Mouse (Mus musculus): ENCODE results near the gene Arhgap44. TPM values are rescaled to one million over a fixed set of nuclear protein-coding genes. Genes with fewer than 3 reads are reported as not detected.

The Arhgap44 gene
- polyA plus RNA-seq, 1 experiment from 2014 or later = 7.2 TPM

DNA sequence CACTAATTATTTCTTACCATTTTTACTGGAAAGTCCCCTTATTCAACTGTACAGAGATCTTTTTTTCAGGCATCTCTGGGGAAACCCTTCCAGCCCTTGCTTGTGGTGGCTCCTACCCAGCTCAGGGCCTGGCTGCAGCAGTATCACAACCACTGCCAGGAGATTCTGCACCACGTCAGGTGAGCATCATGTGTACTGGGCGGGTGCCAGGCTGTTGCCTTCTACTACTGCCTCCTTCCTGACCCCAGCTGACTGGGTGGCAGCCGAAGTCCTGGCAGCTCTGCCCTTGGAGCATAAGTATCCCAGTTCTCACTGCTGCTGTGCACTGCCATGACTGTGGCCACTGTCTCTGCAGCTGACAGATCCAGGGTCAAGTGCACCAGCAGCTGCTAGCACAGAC lies 164.3 kb downstream of the Arhgap44 start:
- H3K4me1 ChIP-seq (ENCODE audit: control insufficient read depth, insufficient read depth, low read length) = no peaks in the 10 kb centered on the region
- H3K4me3 ChIP-seq (ENCODE audit: low read length) = no peak overlapping the region
- H3K9ac ChIP-seq (ENCODE audit: low read depth, low read length) = no peak overlapping the region
- H3K27ac ChIP-seq (ENCODE audit: low read depth, low read length) = no peak overlapping the region
- WGBS = 90% methylated on average over 3 of the region's 3 CpGs
- H3K36me3 ChIP-seq (ENCODE audit: control insufficient read depth, insufficient read depth, low read length) = peaks cover 90% of the 10 kb centered on the region
- H3K4me2 ChIP-seq (replicated peaks; ENCODE audit: low read depth, low read length) = no peak overlapping the region
- H3K9me3 ChIP-seq (ENCODE audit: control insufficient read depth, low read length) = no peaks in the 10 kb centered on the region
- H3K27me3 ChIP-seq (ENCODE audit: control insufficient read depth, insufficient read depth, low read length) = no peaks in the 10 kb centered on the region
- no peak for ATAC-seq (ENCODE audit: low FRiP score, low TSS enrichment)

DNA sequence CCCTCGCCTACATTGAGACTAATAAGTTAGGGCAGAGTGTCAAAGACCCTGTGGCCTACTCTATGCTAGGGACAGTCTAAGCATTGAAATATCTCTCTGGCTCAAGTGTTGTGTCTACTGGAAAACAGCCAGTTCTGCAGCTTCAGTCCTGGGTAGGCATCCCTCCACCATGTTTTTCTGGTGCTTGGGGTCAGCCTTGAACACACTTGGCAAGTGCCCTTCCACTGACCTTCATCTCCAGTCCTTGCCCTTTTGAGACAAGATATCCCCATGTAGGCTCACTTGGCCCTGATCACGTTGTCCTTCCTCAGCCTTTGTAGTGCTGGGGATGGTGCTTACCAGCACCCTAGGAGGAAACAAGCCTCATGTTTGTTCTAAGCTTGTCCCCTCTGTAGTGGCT lies 174.2 kb downstream of the Arhgap44 start:
- no peak overlapping the region for H3K27ac ChIP-seq (ENCODE audit: low read depth, low read length)
- ATAC-seq (ENCODE audit: low FRiP score, low TSS enrichment) = no peak
- WGBS = 87% methylated on average over 2 of the region's 2 CpGs
- H3K9me3 ChIP-seq (ENCODE audit: control insufficient read depth, low read length) = no peaks in the 10 kb centered on the region
- H3K27me3 ChIP-seq (ENCODE audit: control insufficient read depth, insufficient read depth, low read length) = no peaks in the 10 kb centered on the region
- H3K36me3 ChIP-seq (ENCODE audit: control insufficient read depth, insufficient read depth, low read length) = peaks cover 88% of the 10 kb centered on the region
- no peak overlapping the region for H3K9ac ChIP-seq (ENCODE audit: low read depth, low read length)
- H3K4me2 ChIP-seq (replicated peaks; ENCODE audit: low read depth, low read length) = no peak overlapping the region
- H3K4me3 ChIP-seq (ENCODE audit: low read length) = no peak overlapping the region
- H3K4me1 ChIP-seq (ENCODE audit: control insufficient read depth, insufficient read depth, low read length) = no peaks in the 10 kb centered on the region

DNA sequence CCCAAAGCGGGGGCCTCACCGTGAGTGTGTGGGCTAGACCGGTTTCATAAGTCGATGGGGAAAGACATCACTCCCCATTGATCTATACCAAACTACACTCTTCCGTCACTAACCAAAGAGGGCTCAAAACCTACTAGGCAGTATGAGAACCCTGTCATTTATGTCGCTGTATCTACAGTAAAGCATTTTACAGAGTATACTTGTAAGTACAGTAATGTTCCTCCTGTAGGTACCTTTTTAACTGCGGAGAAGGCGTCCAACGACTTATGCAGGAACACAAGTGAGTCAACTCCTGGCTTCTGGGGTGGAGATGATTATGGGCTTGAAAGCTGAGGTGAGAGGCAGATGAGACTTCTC lies 183.3 kb downstream of the Arhgap44 start:
- no peaks in the 10 kb centered on the region for H3K9me3 ChIP-seq (ENCODE audit: control insufficient read depth, low read length)
- peak overlapping the region; percentile 88 for H3K4me3 ChIP-seq (ENCODE audit: low read length)
- peak overlapping the region; percentile 83 for H3K4me2 ChIP-seq (replicated peaks; ENCODE audit: low read depth, low read length)
- H3K27me3 ChIP-seq (ENCODE audit: control insufficient read depth, insufficient read depth, low read length) = no peaks in the 10 kb centered on the region
- 13% methylated on average over 9 of the region's 9 CpGs for WGBS
- H3K9ac ChIP-seq (ENCODE audit: low read depth, low read length) = peak overlapping the region; percentile 76
- no peak for ATAC-seq (ENCODE audit: low FRiP score, low TSS enrichment)
- peaks cover 8% of the 10 kb centered on the region for H3K4me1 ChIP-seq (ENCODE audit: control insufficient read depth, insufficient read depth, low read length)
- no peak overlapping the region for H3K27ac ChIP-seq (ENCODE audit: low read depth, low read length)
- peaks cover 32% of the 10 kb centered on the region for H3K36me3 ChIP-seq (ENCODE audit: control insufficient read depth, insufficient read depth, low read length)

DNA sequence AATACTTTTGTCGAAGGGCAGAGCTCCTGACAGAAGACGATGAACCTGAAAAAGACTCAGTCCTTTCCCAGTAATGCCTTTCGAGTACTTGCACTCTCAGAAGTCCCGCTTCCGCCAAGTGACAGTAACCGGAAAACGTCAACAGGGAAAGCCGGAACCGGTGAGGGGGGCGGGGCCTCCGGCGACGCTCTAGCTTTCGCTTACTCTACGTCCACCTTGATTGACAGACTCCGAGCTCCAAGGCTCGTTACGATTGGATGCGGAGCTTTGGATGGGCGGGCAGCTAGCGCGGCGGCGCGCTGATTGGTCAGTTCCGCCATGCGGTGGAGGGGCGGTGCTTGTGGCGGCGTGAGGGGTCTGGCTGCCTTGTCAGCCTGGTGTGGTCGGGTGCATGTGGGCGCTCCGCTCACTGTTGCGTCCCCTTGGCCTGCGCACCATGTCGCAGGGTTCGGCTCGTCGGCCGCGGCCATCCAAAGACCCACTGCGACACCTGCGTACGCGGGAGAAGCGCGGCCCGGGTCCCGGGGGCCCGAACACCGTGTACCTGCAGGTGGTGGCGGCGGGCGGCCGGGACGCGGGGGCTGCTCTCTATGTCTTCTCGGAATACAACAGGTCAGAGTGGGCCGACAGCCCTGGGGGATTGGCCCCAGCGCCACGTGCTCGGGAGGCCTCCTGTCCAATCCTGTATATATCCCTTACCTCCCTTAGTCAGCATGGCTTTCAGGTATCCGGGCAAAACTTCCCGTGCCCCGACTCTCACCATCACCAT lies 183.9 kb downstream of the Arhgap44 start, which contains the start of gene Elac2:
Elac2 (plus strand) TSS at position 319 of the 769 bp plus-strand sequence.
- Histone ChIP-seq H3K36me3 (ENCODE audit: control insufficient read depth, insufficient read depth, low read length) (peaks cover 27% of the 10 kb centered on the region), H3K9me3 (ENCODE audit: control insufficient read depth, low read length) (no peaks in the 10 kb centered on the region), H3K4me2 (replicated peaks; ENCODE audit: low read depth, low read length) (peak within 1 kb of the TSS; percentile 83), H3K27me3 (ENCODE audit: control insufficient read depth, insufficient read depth, low read length) (no peaks in the 10 kb centered on the region), H3K27ac (ENCODE audit: low read depth, low read length) (no peak within 1 kb of the TSS), H3K9ac (ENCODE audit: low read depth, low read length) (peak within 1 kb of the TSS; percentile 76), H3K4me1 (ENCODE audit: control insufficient read depth, insufficient read depth, low read length) (peaks cover 8% of the 10 kb centered on the region), H3K4me3 (ENCODE audit: low read length) (peak within 1 kb of the TSS; percentile 88)
- under 1% methylated on average over 63 of the region's 65 CpGs for WGBS
- ATAC-seq (ENCODE audit: low FRiP score, low TSS enrichment) = peak; percentile 100

DNA sequence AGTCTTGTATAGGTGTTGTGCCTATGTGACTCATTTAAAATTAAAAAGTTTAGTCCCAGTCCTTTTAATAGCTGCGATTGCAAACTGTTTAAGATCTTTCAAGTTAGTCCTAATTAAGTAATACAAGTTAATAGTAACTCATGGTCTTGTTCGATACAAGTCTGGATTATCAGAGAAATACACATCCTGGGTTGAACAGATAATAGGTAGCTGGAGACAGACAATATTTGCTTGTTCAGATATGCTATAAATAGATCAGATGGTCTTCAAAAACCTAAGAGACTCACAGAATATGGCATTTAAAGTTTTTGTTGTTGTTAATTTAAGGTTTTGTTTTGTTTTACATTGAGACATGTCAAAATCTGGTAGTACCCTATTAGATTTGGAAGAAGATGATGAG lies 190.3 kb downstream of the Arhgap44 start:
- Histone ChIP-seq H3K4me3 (ENCODE audit: low read length) (no peak overlapping the region), H3K36me3 (ENCODE audit: control insufficient read depth, insufficient read depth, low read length) (no peaks in the 10 kb centered on the region), H3K9me3 (ENCODE audit: control insufficient read depth, low read length) (no peaks in the 10 kb centered on the region), H3K4me1 (ENCODE audit: control insufficient read depth, insufficient read depth, low read length) (no peaks in the 10 kb centered on the region), H3K4me2 (replicated peaks; ENCODE audit: low read depth, low read length) (no peak overlapping the region), H3K27me3 (ENCODE audit: control insufficient read depth, insufficient read depth, low read length) (no peaks in the 10 kb centered on the region), H3K27ac (ENCODE audit: low read depth, low read length) (no peak overlapping the region), H3K9ac (ENCODE audit: low read depth, low read length) (no peak overlapping the region)
- 82% methylated on average over 2 of the region's 2 CpGs for WGBS
- ATAC-seq (ENCODE audit: low FRiP score, low TSS enrichment) = no peak

DNA sequence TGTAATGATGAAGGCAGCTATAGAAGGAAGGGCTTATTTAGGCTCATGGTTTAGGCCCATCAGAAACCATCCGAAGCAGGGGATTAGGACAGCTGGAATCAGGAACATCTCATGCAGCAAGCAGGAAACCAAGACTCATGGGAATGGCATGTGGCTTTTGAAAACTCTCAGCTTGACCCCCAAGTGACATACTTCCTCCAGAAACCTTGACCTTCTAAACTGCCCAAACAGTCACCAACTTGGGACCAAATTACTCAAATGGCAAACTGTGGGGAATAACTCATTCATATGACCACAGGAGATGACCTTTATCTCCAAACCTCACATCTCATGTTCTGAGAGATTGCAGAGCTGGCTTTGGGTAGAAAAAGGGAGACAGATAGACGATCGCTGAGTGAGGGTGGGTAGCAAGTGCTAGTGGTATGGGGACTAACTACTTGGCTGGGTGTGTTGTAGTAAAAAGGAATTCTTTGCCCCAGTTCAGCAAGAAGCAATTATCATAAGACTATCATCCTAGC lies 191.2 kb downstream of the Arhgap44 start:
- Histone ChIP-seq H3K4me3 (ENCODE audit: low read length) (no peak overlapping the region), H3K4me1 (ENCODE audit: control insufficient read depth, insufficient read depth, low read length) (no peaks in the 10 kb centered on the region), H3K9me3 (ENCODE audit: control insufficient read depth, low read length) (no peaks in the 10 kb centered on the region), H3K27ac (ENCODE audit: low read depth, low read length) (no peak overlapping the region), H3K4me2 (replicated peaks; ENCODE audit: low read depth, low read length) (no peak overlapping the region), H3K27me3 (ENCODE audit: control insufficient read depth, insufficient read depth, low read length) (no peaks in the 10 kb centered on the region), H3K36me3 (ENCODE audit: control insufficient read depth, insufficient read depth, low read length) (no peaks in the 10 kb centered on the region), H3K9ac (ENCODE audit: low read depth, low read length) (no peak overlapping the region)
- no peak for ATAC-seq (ENCODE audit: low FRiP score, low TSS enrichment)
- 66% methylated on average over 3 of the region's 3 CpGs for WGBS

DNA sequence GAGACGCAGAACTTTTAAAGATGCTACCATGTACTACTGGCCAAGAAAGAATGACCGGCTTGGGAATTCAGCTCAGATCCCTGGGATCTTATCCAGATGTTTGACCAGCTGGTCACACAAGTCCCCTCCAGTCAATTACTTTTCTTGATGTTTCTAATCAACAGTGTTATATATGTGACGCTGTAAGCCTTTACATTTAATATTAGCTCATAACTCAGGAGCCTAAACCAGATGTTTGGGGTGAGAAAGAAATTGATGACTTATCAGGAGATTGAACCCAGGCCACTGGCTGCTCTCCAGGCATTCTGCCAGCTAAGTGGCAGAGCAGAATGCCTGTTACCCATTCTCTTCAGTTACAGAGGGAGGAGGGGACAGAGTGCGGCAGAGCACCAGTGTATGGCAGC lies 193.8 kb downstream of the Arhgap44 start:
- H3K9me3 ChIP-seq (ENCODE audit: control insufficient read depth, low read length) = no peaks in the 10 kb centered on the region
- ATAC-seq (ENCODE audit: low FRiP score, low TSS enrichment) = no peak
- no peak overlapping the region for H3K9ac ChIP-seq (ENCODE audit: low read depth, low read length)
- no peaks in the 10 kb centered on the region for H3K27me3 ChIP-seq (ENCODE audit: control insufficient read depth, insufficient read depth, low read length)
- H3K4me1 ChIP-seq (ENCODE audit: control insufficient read depth, insufficient read depth, low read length) = no peaks in the 10 kb centered on the region
- WGBS = 51% methylated on average over 4 of the region's 4 CpGs
- no peaks in the 10 kb centered on the region for H3K36me3 ChIP-seq (ENCODE audit: control insufficient read depth, insufficient read depth, low read length)
- no peak overlapping the region for H3K4me3 ChIP-seq (ENCODE audit: low read length)
- H3K4me2 ChIP-seq (replicated peaks; ENCODE audit: low read depth, low read length) = no peak overlapping the region
- no peak overlapping the region for H3K27ac ChIP-seq (ENCODE audit: low read depth, low read length)

DNA sequence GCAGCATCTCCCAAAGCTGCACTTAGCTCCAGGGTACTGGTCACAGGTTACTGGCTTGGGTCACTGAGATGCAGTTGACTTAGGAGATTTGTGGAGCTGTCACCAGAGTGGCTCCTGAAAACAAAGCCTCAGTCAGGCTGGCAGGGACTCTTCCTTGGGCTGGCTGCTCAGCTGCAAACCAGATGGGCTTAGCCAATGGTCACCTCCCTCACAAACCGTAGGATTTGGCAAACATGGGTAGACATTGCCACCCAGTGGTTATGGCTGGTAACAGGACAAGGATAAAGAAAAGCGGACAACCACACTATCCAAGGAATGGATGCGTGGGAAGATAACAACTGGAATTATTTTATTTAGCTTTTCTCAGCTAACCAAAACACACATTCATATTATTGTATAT lies 194.3 kb downstream of the Arhgap44 start:
- H3K27me3 ChIP-seq (ENCODE audit: control insufficient read depth, insufficient read depth, low read length) = no peaks in the 10 kb centered on the region
- H3K9me3 ChIP-seq (ENCODE audit: control insufficient read depth, low read length) = no peaks in the 10 kb centered on the region

DNA sequence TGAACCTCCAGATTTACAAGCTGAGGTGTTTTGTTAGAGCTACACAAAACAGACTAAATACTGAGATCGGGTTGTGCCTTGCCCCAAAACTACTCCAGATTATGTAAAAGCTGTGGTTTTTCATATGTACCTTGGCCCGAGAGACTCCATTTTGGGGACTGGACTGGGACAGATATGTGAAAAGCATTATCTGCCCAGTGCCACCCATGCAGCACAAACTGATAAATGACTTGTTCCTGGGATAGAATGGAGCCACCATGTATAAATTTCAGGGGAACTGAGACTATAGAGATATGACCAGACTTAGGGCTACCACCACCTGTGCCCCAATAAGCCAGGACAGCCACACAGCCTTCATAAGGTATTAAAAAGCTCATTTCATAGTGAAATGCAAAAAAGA lies 200.1 kb downstream of the Arhgap44 start:
- Histone ChIP-seq H3K4me2 (replicated peaks; ENCODE audit: low read depth, low read length) (no peak overlapping the region), H3K9me3 (ENCODE audit: control insufficient read depth, low read length) (no peaks in the 10 kb centered on the region), H3K4me1 (ENCODE audit: control insufficient read depth, insufficient read depth, low read length) (peaks cover 7% of the 10 kb centered on the region; the same call in 1 of the 2 replicates), H3K4me3 (ENCODE audit: low read length) (no peak overlapping the region), H3K9ac (ENCODE audit: low read depth, low read length) (no peak overlapping the region), H3K27ac (ENCODE audit: low read depth, low read length) (no peak overlapping the region), H3K27me3 (ENCODE audit: control insufficient read depth, insufficient read depth, low read length) (no peaks in the 10 kb centered on the region), H3K36me3 (ENCODE audit: control insufficient read depth, insufficient read depth, low read length) (no peaks in the 10 kb centered on the region)
- ATAC-seq (ENCODE audit: low FRiP score, low TSS enrichment) = no peak
- WGBS = 95% methylated on average over 2 of the region's 2 CpGs

More for the DNA sequence above, 194.3 kb downstream of the Arhgap44 start:
- no peak overlapping the region for H3K9ac ChIP-seq (ENCODE audit: low read depth, low read length)
- peak; percentile 91 for ATAC-seq (ENCODE audit: low FRiP score, low TSS enrichment)
- H3K36me3 ChIP-seq (ENCODE audit: control insufficient read depth, insufficient read depth, low read length) = no peaks in the 10 kb centered on the region
- no peak overlapping the region for H3K27ac ChIP-seq (ENCODE audit: low read depth, low read length)
- H3K4me1 ChIP-seq (ENCODE audit: control insufficient read depth, insufficient read depth, low read length) = no peaks in the 10 kb centered on the region
- WGBS = 8% methylated on average over 3 of the region's 3 CpGs
- no peak overlapping the region for H3K4me2 ChIP-seq (replicated peaks; ENCODE audit: low read depth, low read length)
- H3K4me3 ChIP-seq (ENCODE audit: low read length) = no peak overlapping the region
